Mouse (Mus musculus) liver, postnatal 0 days (tissue): Measurements from ENCODE around the gene Pcca.

ENCODE experiments used
- CTCF ChIP-seq: sonication (generic); IDR thresholded peaks from 2 replicates; pipeline ENCODE4 v1.5.1; 2016; ENCODE audit warnings: antibody characterized with exemption, low read depth
- EP300 ChIP-seq: IDR thresholded peaks from 2 replicates; pipeline ENCODE4 v1.6.1; 2016; ENCODE audit warnings: antibody characterized with exemption, low read depth, mild to moderate bottlenecking

DNA sequence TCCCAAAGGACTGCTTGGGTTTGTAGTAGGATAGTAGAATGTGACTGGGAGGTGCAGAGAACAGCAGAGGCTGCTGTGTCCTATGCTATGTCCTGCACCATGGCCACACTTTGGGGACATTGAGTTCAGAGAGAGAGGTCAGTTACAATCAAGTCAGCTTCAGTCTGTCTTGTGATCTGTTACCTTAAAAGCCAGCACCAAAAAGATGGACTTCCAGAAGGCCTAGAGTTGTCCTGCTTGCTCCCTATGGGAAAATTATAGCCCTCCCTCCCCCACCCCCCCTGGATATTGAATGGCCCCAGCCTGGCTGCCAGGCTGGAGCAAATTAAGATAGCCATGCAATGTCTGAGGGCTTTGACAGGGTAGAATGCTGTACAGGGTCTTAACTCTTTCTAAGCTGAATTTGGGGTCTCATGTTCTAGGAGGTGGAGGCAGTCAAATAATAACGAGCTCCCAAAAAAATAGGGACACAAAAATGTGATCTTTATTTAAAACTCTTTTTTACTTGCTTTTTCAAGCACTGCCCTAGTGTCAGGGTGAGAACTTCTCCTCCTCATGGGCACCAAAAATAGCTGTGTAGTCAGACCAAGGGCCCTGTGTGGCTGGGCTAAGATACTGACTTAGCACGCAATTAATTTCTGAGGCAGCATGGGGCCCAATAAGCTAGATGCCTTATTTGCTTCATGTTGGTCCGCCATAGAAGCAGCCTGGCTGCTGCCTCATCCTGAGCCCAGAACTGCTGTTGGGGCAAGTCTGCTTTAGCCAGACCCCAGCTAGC, 353.8 kb downstream of the Pcca start:
- no peak for TF ChIP-seq EP300
- TF ChIP-seq CTCF = no peak
